Mouse (Mus musculus) hindbrain, postnatal 0 days (tissue): Measurements from ENCODE around the gene Cux2. TPM values are rescaled to one million over a fixed set of nuclear protein-coding genes. Genes with fewer than 3 reads are reported as not detected.
A peak's percentile ranks its signal among the peaks of the same experiment; 100 is the strongest.

ENCODE experiments used
- ATAC-seq: fragments of 200-750 bp; cut with Nextera tagmentation; 2 replicates; pipeline ENCODE4 v1.8.0; 2017; ENCODE audit warnings: mild to moderate bottlenecking, moderate TSS enrichment, moderate library complexity
- DNase-seq: peaks from one replicate; pipeline ENCODE4 v3.0.0-alpha.2; 2015; ENCODE audit warnings: low spot score
- H3K27ac ChIP-seq: fragments of 300-500 bp; sonication (generic); 2 replicates; pipeline ENCODE4 v1.5.1; 2014; ENCODE audit warnings: mild to moderate bottlenecking
- H3K27me3 ChIP-seq: fragments of 300-500 bp; sonication (generic); 2 replicates; pipeline ENCODE4 v1.6.1; 2014; ENCODE audit warnings: low read length, mixed read lengths; ENCODE audit not compliant: insufficient read depth
- H3K36me3 ChIP-seq: fragments of 300-500 bp; sonication (generic); 2 replicates; pipeline ENCODE4 v1.6.1; 2014; ENCODE audit warnings: low read length, mixed read lengths; ENCODE audit not compliant: insufficient read depth
- H3K4me1 ChIP-seq: fragments of 300-500 bp; sonication (generic); 2 replicates; pipeline ENCODE4 v1.6.1; 2014; ENCODE audit warnings: antibody characterized with exemption, low read length, mixed read lengths; ENCODE audit not compliant: insufficient read depth
- H3K4me2 ChIP-seq: fragments of 300-500 bp; sonication (generic); 2 replicates; pipeline ENCODE4 v1.6.1; 2014; ENCODE audit warnings: low read depth, mild to moderate bottlenecking, low read length, moderate library complexity, mixed read lengths
- H3K4me3 ChIP-seq: fragments of 300-500 bp; sonication (generic); 2 replicates; pipeline ENCODE4 v1.5.1; 2014; ENCODE audit warnings: low read length
- H3K9ac ChIP-seq: fragments of 300-500 bp; sonication (generic); replicated peaks from 2 replicates; pipeline ENCODE4 v1.6.1; 2014; ENCODE audit warnings: mild to moderate bottlenecking, low read length, moderate library complexity, mixed read lengths
- H3K9me3 ChIP-seq: fragments of 300-500 bp; sonication (generic); 2 replicates; pipeline ENCODE4 v1.6.1; 2016; ENCODE audit warnings: low read length, mixed read lengths
- CTCF ChIP-seq: IDR thresholded peaks from 2 replicates; pipeline ENCODE4 v1.5.1; 2016; ENCODE audit warnings: antibody characterized with exemption, control low read depth, low read depth
- WGBS: fragments of 180-500 bp; shearing (Covaris S2); extraction: QIAGEN DNeasy Blood & Tissue Kit; methylation state at CpG from one replicate; pipeline ENCODE4 v1.1.7; 2014; 5-methylcytosine and 5-hydroxymethylcytosine counted together
- polyA plus RNA-seq: library from polyadenylated mRNA; unstranded; fragments of >200 nt; fragmentation: Nextera tagmentation; extraction: Ambion mirVana; gene quantifications from 2 replicates; pipeline ENCODE4 v1.2.1, GENCODE M21; 2015
- total RNA-seq: library from RNA; depleted of rRNA; stranded (reverse); fragments of >200 nt; gene quantifications from 2 replicates; pipeline ENCODE4 v1.2.3, GENCODE M21; 2014

Gene Cux2
- total and polyA plus RNA-seq, 2 experiments from 2014 or later = 15.2 to 35.4 TPM

DNA sequence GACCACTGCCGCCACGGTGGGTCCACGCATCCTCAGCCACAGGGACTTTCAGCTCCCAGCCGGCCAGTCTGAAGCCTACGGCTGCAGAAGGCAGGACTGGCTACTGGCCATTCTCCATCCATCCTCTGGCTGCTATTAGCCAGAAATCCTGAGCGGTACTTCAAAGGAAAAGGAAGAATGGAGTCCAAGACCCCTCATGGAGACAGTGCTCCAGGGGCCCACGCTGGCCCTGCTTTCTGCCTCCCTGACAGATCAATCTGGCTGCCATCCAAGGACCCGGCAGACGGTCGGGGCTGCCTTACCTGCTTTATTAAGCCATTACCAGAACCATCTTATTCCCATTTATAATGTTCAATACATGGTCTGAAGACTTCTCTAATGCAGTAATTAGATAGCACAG lies 76.4 kb downstream of the Cux2 start:
- TF ChIP-seq CTCF = no peak
- Histone ChIP-seq H3K36me3 (no peaks in the 10 kb centered on the region), H3K27me3 (no peaks in the 10 kb centered on the region), H3K9me3 (no peaks in the 10 kb centered on the region), H3K27ac (peak overlapping the region; percentile 32; the same call in 1 of the 2 replicates), H3K9ac (no peak overlapping the region), H3K4me2 (no peak overlapping the region), H3K4me1 (peaks cover 16% of the 10 kb centered on the region), H3K4me3 (no peak overlapping the region)
- ATAC-seq (no peak; the same call in 1 of the 2 replicates), DNase-seq (peak; percentile 42)
- 16% methylated on average over 10 of the region's 10 CpGs for WGBS

DNA sequence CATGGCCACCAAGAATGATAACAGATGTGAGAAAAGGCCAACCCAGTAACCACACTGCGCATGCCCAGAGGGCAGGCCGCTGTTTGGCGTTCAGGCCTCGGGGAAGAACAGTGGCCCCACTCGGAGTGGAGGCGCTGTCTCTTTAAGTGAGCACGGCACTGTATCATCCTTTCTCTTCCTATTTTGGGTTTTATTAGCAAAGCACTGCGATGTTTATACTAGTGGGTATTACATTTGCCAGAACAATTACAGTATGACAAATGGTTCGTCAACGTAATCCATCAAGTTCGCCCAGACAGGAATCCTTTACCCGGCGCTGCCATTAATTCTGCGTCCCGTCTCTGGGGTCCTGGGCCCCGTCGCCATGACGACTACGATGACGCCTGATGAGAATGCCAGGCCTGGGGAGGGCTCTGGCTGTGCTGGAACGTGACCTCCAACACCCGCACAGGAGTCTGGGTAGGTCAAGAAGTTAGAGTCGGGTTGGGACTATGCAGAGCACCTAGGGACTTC lies 77.2 kb downstream of the Cux2 start:
- peaks cover 18% of the 10 kb centered on the region for H3K4me1 ChIP-seq
- peak overlapping the region; percentile 25 for H3K4me2 ChIP-seq

DNA sequence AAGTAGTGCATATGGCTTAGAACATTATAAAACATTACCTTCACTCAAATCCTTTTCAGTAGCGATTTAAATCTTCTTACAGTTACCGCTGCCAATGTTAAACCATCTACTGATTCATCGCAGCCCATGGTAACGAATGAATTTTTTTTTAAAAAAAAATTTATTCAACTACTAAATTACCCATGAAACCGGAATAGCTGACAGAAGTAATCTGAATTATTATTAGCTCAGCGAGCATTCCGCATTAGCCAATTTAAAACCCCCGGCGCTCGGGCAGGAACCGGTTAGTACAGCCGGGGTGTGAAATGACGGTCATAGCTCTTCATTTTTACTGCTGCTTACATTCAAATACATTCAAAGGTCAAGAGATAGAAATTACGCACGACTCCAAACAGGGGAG lies 80.9 kb downstream of the Cux2 start:
- H3K27ac ChIP-seq = no peak overlapping the region
- no peaks in the 10 kb centered on the region for H3K36me3 ChIP-seq
- H3K4me3 ChIP-seq = no peak overlapping the region
- 41% methylated on average over 15 of the region's 15 CpGs for WGBS
- no peak for TF ChIP-seq CTCF
- ATAC-seq = no peak
- no peaks in the 10 kb centered on the region for H3K27me3 ChIP-seq
- no peak overlapping the region for H3K9ac ChIP-seq
- peaks cover 25% of the 10 kb centered on the region for H3K4me1 ChIP-seq
- peak; percentile 64 for DNase-seq
- H3K4me2 ChIP-seq = no peak overlapping the region
- no peaks in the 10 kb centered on the region for H3K9me3 ChIP-seq

More for the DNA sequence above, 77.2 kb downstream of the Cux2 start:
- DNase-seq (peak; percentile 64), ATAC-seq (peak; percentile 19; the same call in 1 of the 2 replicates)
- Histone ChIP-seq H3K4me3 (no peak overlapping the region), H3K27me3 (no peaks in the 10 kb centered on the region), H3K9me3 (no peaks in the 10 kb centered on the region), H3K36me3 (no peaks in the 10 kb centered on the region), H3K9ac (0 out of 2 replicates have a peak overlapping the region, but pooled peaks have one; percentile 6), H3K27ac (peak overlapping the region; percentile 32; the same call in 1 of the 2 replicates)
- TF ChIP-seq CTCF = no peak
- WGBS = 17% methylated on average over 23 of the region's 23 CpGs

DNA sequence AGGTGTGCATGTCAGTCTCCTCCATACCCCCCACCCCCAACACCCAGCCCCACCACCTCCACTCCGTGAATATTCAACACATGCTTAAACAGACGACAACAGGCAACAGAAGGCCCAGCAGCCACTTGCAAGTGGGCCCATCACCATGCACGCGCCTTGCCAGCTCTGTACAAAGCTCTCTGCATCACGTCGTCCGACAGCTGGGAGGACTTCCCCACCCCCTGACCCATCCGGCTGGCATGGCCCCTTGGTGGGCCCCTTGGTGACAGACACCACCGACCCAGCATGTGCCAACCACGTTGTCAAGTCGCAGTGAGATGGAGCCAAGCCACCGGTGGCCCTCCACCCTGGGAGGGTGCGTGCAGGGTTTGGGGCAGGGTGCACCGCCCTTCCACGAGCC lies 81.5 kb downstream of the Cux2 start:
- peak; percentile 72 for DNase-seq
- Histone ChIP-seq H3K4me1 (peaks cover 20% of the 10 kb centered on the region), H3K36me3 (no peaks in the 10 kb centered on the region), H3K4me2 (no peak overlapping the region), H3K4me3 (no peak overlapping the region), H3K9me3 (no peaks in the 10 kb centered on the region), H3K27me3 (no peaks in the 10 kb centered on the region), H3K9ac (no peak overlapping the region), H3K27ac (0 out of 2 replicates have a peak overlapping the region, but pooled peaks have one; percentile 26)
- ATAC-seq = peak; percentile 48
- no peak for TF ChIP-seq CTCF
- 23% methylated on average over 15 of the region's 15 CpGs for WGBS

DNA sequence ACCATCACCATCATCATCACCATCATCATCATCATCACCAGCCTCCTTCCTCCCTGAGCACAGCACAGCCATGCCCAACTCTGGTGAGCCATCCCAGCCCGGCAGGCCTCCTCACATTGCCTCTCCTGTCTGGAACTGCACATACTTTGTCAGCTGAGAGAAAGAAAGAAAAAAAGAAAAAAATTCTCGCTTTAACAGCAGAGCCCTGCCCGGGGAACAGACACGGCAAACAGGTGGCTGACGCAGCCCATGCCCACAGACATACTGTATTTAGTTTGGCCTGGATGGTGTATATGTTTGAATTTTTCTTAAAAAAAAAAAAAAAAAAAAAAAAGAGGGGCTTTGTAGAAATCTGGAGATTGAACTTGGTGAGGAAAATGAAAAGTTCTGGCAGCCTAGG lies 82.4 kb downstream of the Cux2 start:
- Histone ChIP-seq H3K9me3 (no peaks in the 10 kb centered on the region), H3K27ac (no peak overlapping the region), H3K9ac (no peak overlapping the region), H3K27me3 (no peaks in the 10 kb centered on the region), H3K36me3 (no peaks in the 10 kb centered on the region), H3K4me3 (no peak overlapping the region), H3K4me2 (no peak overlapping the region), H3K4me1 (peaks cover 11% of the 10 kb centered on the region)
- ATAC-seq (no peak), DNase-seq (no peak)
- no peak for TF ChIP-seq CTCF
- 64% methylated on average over 5 of the region's 5 CpGs for WGBS

DNA sequence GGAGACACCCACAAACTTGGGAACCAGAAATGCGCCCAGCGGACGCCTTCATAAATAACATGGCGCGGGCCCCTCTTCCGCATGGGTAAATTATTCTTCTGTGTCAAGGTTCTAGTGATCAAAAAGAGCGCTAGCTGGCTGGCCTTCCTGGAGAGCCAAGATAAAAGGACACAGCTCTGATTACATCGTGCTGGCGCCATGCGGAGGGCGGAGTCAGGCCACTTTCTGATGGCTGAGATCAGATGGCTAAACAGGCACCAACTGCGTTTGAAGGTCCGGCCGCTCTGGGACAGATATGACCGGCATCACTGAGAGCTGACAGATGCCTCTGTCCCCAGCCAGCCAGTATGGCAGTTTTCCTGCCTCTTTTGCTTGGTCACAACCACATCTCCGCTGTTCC lies 83.0 kb downstream of the Cux2 start:
- no peaks in the 10 kb centered on the region for H3K9me3 ChIP-seq
- H3K36me3 ChIP-seq = no peaks in the 10 kb centered on the region
- H3K4me2 ChIP-seq = no peak overlapping the region
- ATAC-seq (no peak), DNase-seq (peak; percentile 35)
- no peak for TF ChIP-seq CTCF
- no peak overlapping the region for H3K27ac ChIP-seq
- no peak overlapping the region for H3K4me3 ChIP-seq
- no peaks in the 10 kb centered on the region for H3K27me3 ChIP-seq
- peaks cover 11% of the 10 kb centered on the region for H3K4me1 ChIP-seq
- WGBS = 40% methylated on average over 16 of the region's 16 CpGs
- H3K9ac ChIP-seq = no peak overlapping the region

DNA sequence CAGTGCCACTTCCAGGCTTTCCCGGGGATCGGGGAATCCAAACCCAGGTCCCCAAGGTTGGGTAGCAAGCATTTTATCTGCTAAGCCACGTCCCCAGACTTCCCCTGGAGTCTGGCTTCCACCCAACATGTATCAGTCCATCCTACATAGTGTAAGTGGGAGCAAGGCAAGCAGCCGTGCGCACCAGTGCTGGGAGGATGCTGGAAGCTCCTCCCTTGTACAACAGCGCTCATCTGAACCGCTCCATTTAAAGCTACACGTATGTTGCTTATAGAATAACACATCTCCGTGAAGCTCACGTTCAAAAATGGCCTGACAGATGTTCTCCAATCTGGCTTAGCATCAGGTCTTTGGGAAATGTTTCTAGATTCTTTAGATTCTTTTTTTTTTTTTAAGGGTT lies 86.9 kb downstream of the Cux2 start:
- no peak overlapping the region for H3K27ac ChIP-seq
- no peak overlapping the region for H3K4me3 ChIP-seq
- DNase-seq (no peak), ATAC-seq (no peak)
- H3K9me3 ChIP-seq = no peaks in the 10 kb centered on the region
- WGBS = 74% methylated on average over 10 of the region's 10 CpGs
- no peaks in the 10 kb centered on the region for H3K36me3 ChIP-seq
- TF ChIP-seq CTCF = no peak
- no peak overlapping the region for H3K4me2 ChIP-seq
- H3K9ac ChIP-seq = no peak overlapping the region
- no peaks in the 10 kb centered on the region for H3K27me3 ChIP-seq
- peaks cover 7% of the 10 kb centered on the region for H3K4me1 ChIP-seq
